Mouse (Mus musculus): ENCODE results near the gene Kcnh1. TPM values are rescaled to one million over a fixed set of nuclear protein-coding genes. Genes with fewer than 3 reads are reported as not detected.
A peak's percentile ranks its signal among the peaks of the same experiment; 100 is the strongest.

The Kcnh1 gene
- 0.03 and 0.04 TPM in 2 replicates for polyA plus RNA-seq (2014; fragmentation: Nextera tagmentation; extraction: Ambion mirVana)

DNA sequence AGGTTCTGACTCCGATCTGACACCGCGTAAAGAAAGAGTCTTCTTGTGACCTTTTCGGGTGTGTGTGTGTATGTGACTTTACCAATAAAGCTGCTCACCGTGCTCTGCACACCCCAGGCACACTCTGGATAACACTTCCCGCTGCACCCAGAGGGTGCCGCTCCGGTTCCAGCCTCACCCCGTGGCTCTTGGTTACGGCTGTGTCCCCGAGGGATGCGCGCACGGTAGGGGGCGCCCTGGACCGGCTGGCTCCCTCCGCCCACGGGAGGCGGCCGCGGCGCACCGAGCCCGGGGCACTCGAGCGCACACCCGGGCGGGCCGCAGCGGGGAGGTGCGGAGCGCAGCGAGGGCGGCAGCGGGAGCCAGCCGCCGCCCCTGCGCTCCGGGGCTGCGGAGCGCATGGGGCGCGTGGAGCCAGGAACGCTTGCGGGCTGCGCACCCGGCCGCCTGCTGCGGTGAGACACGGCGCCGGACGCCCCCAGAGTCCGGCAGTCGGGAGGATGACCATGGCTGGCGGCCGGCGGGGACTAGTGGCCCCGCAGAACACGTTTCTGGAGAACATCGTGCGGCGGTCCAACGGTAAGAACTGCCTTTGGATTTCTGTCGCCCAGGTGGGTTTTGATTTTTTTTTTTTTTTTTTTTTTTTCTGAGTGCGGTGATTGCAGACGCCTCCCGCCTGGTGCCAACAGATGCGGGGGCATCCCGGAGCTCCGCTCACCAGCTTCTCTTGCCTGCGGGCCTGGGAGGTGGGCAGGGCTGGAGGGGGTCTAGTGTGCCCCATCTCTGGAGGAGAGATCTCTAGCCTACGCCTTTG, at the start of gene Kcnh1:
Kcnh1 (plus strand) TSS at position 267 of the 814 bp plus-strand sequence.
- Histone ChIP-seq H3K4me1 (replicated peaks; ENCODE audit: control insufficient read depth, insufficient read depth, low read length) (no peaks in the 10 kb centered on the region), H3K9me3 (ENCODE audit: control insufficient read depth, low read length) (no peaks in the 10 kb centered on the region), H3K27me3 (replicated peaks; ENCODE audit: control insufficient read depth, insufficient read depth, low read length) (peaks cover 38% of the 10 kb centered on the region), H3K36me3 (ENCODE audit: control insufficient read depth, insufficient read depth, low read length) (no peaks in the 10 kb centered on the region), H3K27ac (ENCODE audit: low read depth, low read length) (no peak within 1 kb of the TSS), H3K4me3 (ENCODE audit: low read depth, low read length) (peak within 1 kb of the TSS; percentile 49), H3K9ac (ENCODE audit: low read depth, low read length) (no peak within 1 kb of the TSS), H3K4me2 (peak within 1 kb of the TSS; percentile 76)
- DNase-seq (ENCODE audit: low spot score) (peak; percentile 83), ATAC-seq (replicated peaks; ENCODE audit: low FRiP score) (peak; percentile 78)
- WGBS: 3% methylated on average over 73 of the region's 73 CpGs

DNA sequence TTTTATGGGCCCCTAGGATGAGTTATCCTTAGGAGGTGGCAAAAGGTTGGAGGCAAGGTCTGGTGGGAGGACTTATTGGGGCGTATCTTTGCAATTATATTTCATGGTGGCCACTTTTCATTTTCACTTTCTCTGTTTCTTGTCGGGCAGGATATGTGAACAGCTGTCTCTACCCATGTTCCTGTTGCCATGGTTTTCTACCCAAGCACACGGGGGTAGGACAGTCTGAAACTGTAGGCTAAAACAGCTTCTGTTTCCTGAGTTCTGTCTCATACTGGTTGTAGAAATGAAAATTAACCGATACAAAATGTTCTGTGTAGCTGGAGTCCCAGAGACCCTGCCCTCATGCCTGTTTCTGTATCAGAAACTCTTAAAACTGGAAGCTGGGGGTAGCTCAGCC, 39.4 kb upstream of the Kcnh1 start:
- ATAC-seq (replicated peaks; ENCODE audit: low FRiP score) (no peak), DNase-seq (ENCODE audit: low spot score) (no peak)
- H3K27me3 ChIP-seq (replicated peaks; ENCODE audit: control insufficient read depth, insufficient read depth, low read length): no peaks in the 10 kb centered on the region
- H3K4me3 ChIP-seq (ENCODE audit: low read depth, low read length): no peak overlapping the region
- WGBS: 75% methylated on average over 4 of the region's 4 CpGs
- no peaks in the 10 kb centered on the region for H3K9me3 ChIP-seq (ENCODE audit: control insufficient read depth, low read length)
- H3K36me3 ChIP-seq (ENCODE audit: control insufficient read depth, insufficient read depth, low read length): no peaks in the 10 kb centered on the region
- H3K4me1 ChIP-seq (replicated peaks; ENCODE audit: control insufficient read depth, insufficient read depth, low read length): no peaks in the 10 kb centered on the region
- H3K27ac ChIP-seq (ENCODE audit: low read depth, low read length): no peak overlapping the region
- H3K4me2 ChIP-seq: no peak overlapping the region
- H3K9ac ChIP-seq (ENCODE audit: low read depth, low read length): no peak overlapping the region

DNA sequence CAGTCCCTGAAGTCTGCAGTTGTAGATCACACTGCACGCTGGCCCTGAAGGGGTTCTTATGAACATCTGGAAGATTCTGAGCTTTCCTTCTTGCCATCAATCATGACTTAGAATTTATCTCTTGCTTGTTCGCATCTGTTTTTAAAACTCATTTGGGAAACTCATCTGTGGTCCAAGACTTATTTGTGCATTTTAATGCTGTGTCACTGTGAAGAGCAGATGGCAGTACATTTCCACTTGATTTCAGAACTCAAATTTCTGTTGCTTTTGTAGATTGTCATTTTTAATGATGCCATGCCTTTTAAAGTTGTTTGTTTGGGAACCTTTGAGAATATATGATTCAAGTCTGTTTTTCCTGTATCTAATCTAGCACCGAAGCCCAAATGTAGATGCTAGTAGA, 19.1 kb upstream of the Kcnh1 start:
- Histone ChIP-seq H3K4me3 (ENCODE audit: low read depth, low read length) (no peak overlapping the region), H3K27me3 (replicated peaks; ENCODE audit: control insufficient read depth, insufficient read depth, low read length) (no peaks in the 10 kb centered on the region), H3K4me1 (replicated peaks; ENCODE audit: control insufficient read depth, insufficient read depth, low read length) (no peaks in the 10 kb centered on the region), H3K27ac (ENCODE audit: low read depth, low read length) (no peak overlapping the region), H3K36me3 (ENCODE audit: control insufficient read depth, insufficient read depth, low read length) (no peaks in the 10 kb centered on the region), H3K9me3 (ENCODE audit: control insufficient read depth, low read length) (no peaks in the 10 kb centered on the region), H3K9ac (ENCODE audit: low read depth, low read length) (no peak overlapping the region), H3K4me2 (no peak overlapping the region)
- ATAC-seq (replicated peaks; ENCODE audit: low FRiP score): no peak
- no peak for DNase-seq (ENCODE audit: low spot score)
- 77% methylated on average over 3 of the region's 3 CpGs for WGBS

DNA sequence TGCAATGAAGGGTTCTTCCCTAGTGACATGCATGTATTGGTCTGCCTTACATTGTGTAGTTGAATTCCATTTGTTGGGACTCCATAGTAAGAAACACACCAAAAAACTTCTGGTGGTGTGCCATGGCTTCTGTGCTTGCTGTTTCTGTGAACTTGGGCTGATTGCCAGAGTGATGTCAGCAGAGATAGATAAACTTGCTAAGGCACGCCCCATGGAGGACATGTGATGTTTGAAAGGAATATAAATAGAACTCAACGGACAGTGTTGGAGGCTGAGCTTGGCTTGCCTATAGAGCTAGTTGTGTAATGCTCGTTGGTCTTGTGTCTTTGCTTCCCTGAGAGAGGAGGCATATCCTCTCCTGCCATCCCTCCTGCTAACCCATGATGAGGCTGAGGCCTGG, 10.7 kb upstream of the Kcnh1 start:
- H3K9ac ChIP-seq (ENCODE audit: low read depth, low read length): no peak overlapping the region
- DNase-seq (ENCODE audit: low spot score) (no peak), ATAC-seq (replicated peaks; ENCODE audit: low FRiP score) (no peak)
- H3K36me3 ChIP-seq (ENCODE audit: control insufficient read depth, insufficient read depth, low read length): no peaks in the 10 kb centered on the region
- WGBS: 65% methylated on average over 3 of the region's 3 CpGs
- no peak overlapping the region for H3K27ac ChIP-seq (ENCODE audit: low read depth, low read length)
- no peaks in the 10 kb centered on the region for H3K9me3 ChIP-seq (ENCODE audit: control insufficient read depth, low read length)
- H3K4me1 ChIP-seq (replicated peaks; ENCODE audit: control insufficient read depth, insufficient read depth, low read length): no peaks in the 10 kb centered on the region
- no peak overlapping the region for H3K4me2 ChIP-seq
- H3K27me3 ChIP-seq (replicated peaks; ENCODE audit: control insufficient read depth, insufficient read depth, low read length): no peaks in the 10 kb centered on the region
- no peak overlapping the region for H3K4me3 ChIP-seq (ENCODE audit: low read depth, low read length)

DNA sequence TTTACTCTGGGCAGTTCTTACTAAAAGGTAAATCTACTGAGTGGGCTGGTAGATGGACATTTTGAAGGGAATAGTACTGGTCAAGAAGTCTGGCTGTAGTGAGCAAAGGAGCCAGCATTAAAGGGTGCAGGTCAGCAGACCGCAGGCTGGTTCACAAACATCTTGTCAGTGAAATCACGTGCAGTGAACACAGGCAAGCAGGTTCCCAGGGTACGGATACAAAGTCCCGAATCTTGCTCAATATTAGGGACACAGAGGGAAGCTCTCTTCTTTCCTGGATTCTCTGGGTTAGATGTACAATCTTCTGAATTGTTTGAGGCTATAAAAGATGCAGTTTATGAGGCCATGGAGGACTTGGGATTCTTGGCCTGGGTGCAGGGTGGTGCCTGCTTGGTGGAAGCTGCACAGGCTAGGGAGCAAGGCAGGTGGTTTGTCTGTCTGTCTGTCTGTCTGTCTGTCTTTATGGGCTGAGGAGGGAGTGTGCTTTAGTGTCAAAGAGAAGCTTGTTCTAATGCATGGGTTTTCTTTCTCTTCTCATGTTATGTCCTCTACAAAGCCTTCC, 8.8 kb upstream of the Kcnh1 start:
- 83% methylated on average over 4 of the region's 4 CpGs for WGBS

DNA sequence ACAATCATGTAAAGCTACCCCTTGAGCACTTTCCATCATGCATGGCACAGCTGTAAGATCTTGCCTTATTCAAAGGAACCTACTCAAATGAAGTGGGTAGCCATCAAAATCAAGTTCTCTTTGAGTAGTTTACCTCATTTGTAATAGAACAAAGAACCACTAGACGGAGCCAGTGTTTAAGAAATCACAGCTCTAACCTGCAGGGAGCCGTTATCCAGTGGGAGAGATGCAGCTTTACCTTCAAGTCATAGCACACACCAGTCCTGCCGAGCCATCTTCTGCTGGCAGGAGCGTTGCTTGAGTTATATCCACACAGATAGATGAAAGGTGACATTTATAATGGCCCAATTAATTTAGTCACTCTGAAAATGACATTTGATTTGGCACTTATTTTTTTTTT, 1.5 kb upstream of the Kcnh1 start:
- ATAC-seq (replicated peaks; ENCODE audit: low FRiP score): no peak
- no peak overlapping the region for H3K4me3 ChIP-seq (ENCODE audit: low read depth, low read length)
- peaks cover 38% of the 10 kb centered on the region for H3K27me3 ChIP-seq (replicated peaks; ENCODE audit: control insufficient read depth, insufficient read depth, low read length)
- no peak overlapping the region for H3K4me2 ChIP-seq
- no peak overlapping the region for H3K27ac ChIP-seq (ENCODE audit: low read depth, low read length)
- H3K9me3 ChIP-seq (ENCODE audit: control insufficient read depth, low read length): no peaks in the 10 kb centered on the region
- no peak for DNase-seq (ENCODE audit: low spot score)
- no peak overlapping the region for H3K9ac ChIP-seq (ENCODE audit: low read depth, low read length)
- WGBS: 16% methylated on average over 4 of the region's 4 CpGs
- no peaks in the 10 kb centered on the region for H3K36me3 ChIP-seq (ENCODE audit: control insufficient read depth, insufficient read depth, low read length)
- H3K4me1 ChIP-seq (replicated peaks; ENCODE audit: control insufficient read depth, insufficient read depth, low read length): no peaks in the 10 kb centered on the region

More for the DNA sequence above, 8.8 kb upstream of the Kcnh1 start:
- H3K4me2 ChIP-seq: no peak overlapping the region
- H3K4me1 ChIP-seq (replicated peaks; ENCODE audit: control insufficient read depth, insufficient read depth, low read length): no peaks in the 10 kb centered on the region
- no peak for DNase-seq (ENCODE audit: low spot score)
- H3K4me3 ChIP-seq (ENCODE audit: low read depth, low read length): no peak overlapping the region
- no peak overlapping the region for H3K27ac ChIP-seq (ENCODE audit: low read depth, low read length)
- no peaks in the 10 kb centered on the region for H3K36me3 ChIP-seq (ENCODE audit: control insufficient read depth, insufficient read depth, low read length)
- H3K27me3 ChIP-seq (replicated peaks; ENCODE audit: control insufficient read depth, insufficient read depth, low read length): no peaks in the 10 kb centered on the region
- H3K9ac ChIP-seq (ENCODE audit: low read depth, low read length): no peak overlapping the region
- H3K9me3 ChIP-seq (ENCODE audit: control insufficient read depth, low read length): no peaks in the 10 kb centered on the region
- ATAC-seq (replicated peaks; ENCODE audit: low FRiP score): no peak

DNA sequence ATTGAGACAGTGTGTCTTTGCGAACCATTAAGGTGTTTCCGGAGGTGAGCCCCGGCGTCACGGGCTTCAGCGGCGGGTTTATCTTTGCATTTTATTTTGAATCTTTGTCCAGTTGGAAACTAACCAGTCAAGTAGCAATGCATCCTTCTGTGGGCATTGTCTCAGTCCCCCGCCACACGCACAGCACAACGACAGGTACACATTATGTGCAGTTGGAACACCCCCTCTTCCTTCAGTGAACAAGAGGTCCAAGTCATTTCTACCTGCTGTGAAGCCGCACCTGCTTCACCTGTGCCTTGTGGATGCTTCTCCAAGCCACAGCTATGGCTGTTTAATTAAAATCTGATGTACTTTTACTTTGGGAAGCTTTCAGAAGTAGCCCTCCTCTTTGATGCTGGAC, 803 bp upstream of the Kcnh1 start:
- 74% methylated on average over 11 of the region's 11 CpGs for WGBS
- DNase-seq (ENCODE audit: low spot score): no peak
- Histone ChIP-seq H3K9me3 (ENCODE audit: control insufficient read depth, low read length) (no peaks in the 10 kb centered on the region), H3K9ac (ENCODE audit: low read depth, low read length) (no peak overlapping the region), H3K4me1 (replicated peaks; ENCODE audit: control insufficient read depth, insufficient read depth, low read length) (no peaks in the 10 kb centered on the region), H3K27me3 (replicated peaks; ENCODE audit: control insufficient read depth, insufficient read depth, low read length) (peaks cover 38% of the 10 kb centered on the region), H3K4me3 (ENCODE audit: low read depth, low read length) (no peak overlapping the region), H3K4me2 (no peak overlapping the region), H3K27ac (ENCODE audit: low read depth, low read length) (no peak overlapping the region), H3K36me3 (ENCODE audit: control insufficient read depth, insufficient read depth, low read length) (no peaks in the 10 kb centered on the region)
- ATAC-seq (replicated peaks; ENCODE audit: low FRiP score): no peak

DNA sequence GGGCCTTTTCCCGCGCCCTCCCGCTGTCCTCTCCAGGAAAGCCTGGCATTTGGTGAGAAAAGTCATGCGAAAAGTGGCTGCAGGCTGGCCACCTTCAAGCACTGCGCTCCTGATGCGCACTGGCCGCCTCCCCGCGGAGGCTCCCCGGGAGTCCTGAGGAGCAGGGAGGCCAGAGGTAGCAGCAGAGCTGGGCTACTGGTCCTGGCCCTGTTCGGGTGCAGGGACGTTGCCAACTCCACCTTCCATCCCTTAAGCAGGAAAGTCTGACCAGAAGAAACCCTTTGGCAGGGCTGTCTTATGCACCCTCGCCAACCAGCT, 707 bp downstream of the Kcnh1 start:
- DNase-seq (ENCODE audit: low spot score): no peak

DNA sequence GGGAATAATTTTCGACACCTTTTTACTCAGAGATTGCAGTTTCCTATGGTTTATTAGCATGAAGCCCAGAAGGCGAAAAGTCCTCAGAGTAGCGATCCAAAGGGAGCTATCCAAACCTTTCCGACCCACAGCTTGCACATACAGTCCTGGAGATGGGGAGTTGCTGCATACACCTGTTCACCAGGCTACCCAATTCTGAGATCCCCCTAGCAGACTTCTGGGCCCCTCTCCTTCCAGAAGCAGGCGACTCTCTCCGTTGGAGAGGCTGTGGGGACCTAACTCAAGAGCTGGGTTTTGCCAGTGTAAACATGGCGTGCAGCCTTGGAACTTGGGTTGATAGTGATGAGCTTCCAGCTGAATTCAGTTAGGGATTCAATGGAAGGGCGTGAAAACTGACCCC, 1.3 kb downstream of the Kcnh1 start:
- 56% methylated on average over 8 of the region's 8 CpGs for whole genome bisulfite sequencing
- peaks cover 38% of the 10 kb centered on the region for H3K27me3 ChIP-seq (replicated peaks; ENCODE audit: control insufficient read depth, insufficient read depth, low read length)
- DNase-seq (ENCODE audit: low spot score) (no peak), ATAC-seq (replicated peaks; ENCODE audit: low FRiP score) (no peak)
- H3K9me3 ChIP-seq (ENCODE audit: control insufficient read depth, low read length): no peaks in the 10 kb centered on the region
- H3K36me3 ChIP-seq (ENCODE audit: control insufficient read depth, insufficient read depth, low read length): no peaks in the 10 kb centered on the region
- no peak overlapping the region for H3K27ac ChIP-seq (ENCODE audit: low read depth, low read length)
- H3K4me3 ChIP-seq (ENCODE audit: low read depth, low read length): no peak overlapping the region
- H3K9ac ChIP-seq (ENCODE audit: low read depth, low read length): no peak overlapping the region
- no peaks in the 10 kb centered on the region for H3K4me1 ChIP-seq (replicated peaks; ENCODE audit: control insufficient read depth, insufficient read depth, low read length)
- H3K4me2 ChIP-seq: no peak overlapping the region

More for the DNA sequence above, 707 bp downstream of the Kcnh1 start:
- H3K9ac ChIP-seq (ENCODE audit: low read depth, low read length): no peak overlapping the region
- peak overlapping the region; percentile 49; the same call in 1 of the 2 replicates for H3K4me3 ChIP-seq (ENCODE audit: low read depth, low read length)
- H3K4me1 ChIP-seq (replicated peaks; ENCODE audit: control insufficient read depth, insufficient read depth, low read length): no peaks in the 10 kb centered on the region
- H3K4me2 ChIP-seq: peak overlapping the region; percentile 76
- no peak overlapping the region for H3K27ac ChIP-seq (ENCODE audit: low read depth, low read length)
- H3K9me3 ChIP-seq (ENCODE audit: control insufficient read depth, low read length): no peaks in the 10 kb centered on the region
- WGBS: 9% methylated on average over 13 of the region's 13 CpGs
- no peak for ATAC-seq (replicated peaks; ENCODE audit: low FRiP score)
- no peaks in the 10 kb centered on the region for H3K36me3 ChIP-seq (ENCODE audit: control insufficient read depth, insufficient read depth, low read length)
- H3K27me3 ChIP-seq (replicated peaks; ENCODE audit: control insufficient read depth, insufficient read depth, low read length): peaks cover 38% of the 10 kb centered on the region

All from liver, embryonic 11.5 days (tissue).